Mouse (Mus musculus): Measurements from ENCODE around the gene Cers5. TPM values are rescaled to one million over a fixed set of nuclear protein-coding genes. Genes with fewer than 3 reads are reported as not detected.
"Not testable (repeated sequence)": the region's sequence is repeated elsewhere in the genome, so short reads cannot be mapped to it uniquely, and the experiment has no call there.

The Cers5 gene
- polyA plus RNA-seq (2015; fragmentation: Nextera tagmentation; extraction: Ambion mirVana), result 79.9 and 81.6 TPM in 2 replicates

DNA sequence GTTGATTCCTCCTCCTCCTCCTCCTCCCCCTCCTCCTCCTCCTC is at the start of gene Cers5:
TSS of gene Cers5 (minus strand) at position 5 of the 44 bp plus-strand sequence.
- not testable (repeated sequence) for ATAC-seq (replicated peaks; ENCODE audit: low FRiP score)

DNA sequence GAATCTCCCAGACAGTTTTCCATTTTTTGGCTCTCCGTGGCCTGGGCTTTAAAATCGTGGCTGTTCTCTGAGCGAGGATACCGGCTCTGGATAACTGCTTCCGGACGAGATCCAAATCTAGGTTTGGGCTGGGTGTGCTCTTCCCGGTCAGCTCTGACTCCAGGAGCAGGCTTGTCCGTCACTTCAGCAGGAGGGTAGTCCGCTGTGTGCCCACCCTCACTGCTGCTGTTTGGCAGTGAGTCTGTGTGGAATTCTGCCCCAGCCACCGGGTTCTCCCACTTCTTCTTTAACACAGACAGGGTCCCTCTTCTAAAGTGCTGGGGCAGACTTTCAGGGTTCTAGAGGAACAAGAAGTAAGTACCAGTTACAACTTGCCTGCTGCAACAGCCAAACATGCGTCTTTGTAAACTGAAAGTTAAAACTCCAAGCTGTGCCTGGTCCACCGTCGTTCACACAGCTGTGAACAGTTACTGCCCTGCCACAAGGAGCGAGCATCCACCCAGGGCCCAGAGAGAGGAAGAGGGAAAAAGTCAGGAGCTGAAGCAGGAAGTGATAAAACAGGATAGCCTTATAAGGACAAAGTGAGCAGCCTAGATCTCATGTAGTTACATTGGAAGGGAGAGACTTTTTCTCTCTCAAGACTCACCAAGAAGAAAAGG is 47.1 kb upstream of the Cers5 start:
- no peaks in the 10 kb centered on the region for H3K27me3 ChIP-seq
- peak; percentile 54; the same call in 1 of the 2 replicates for ATAC-seq (replicated peaks; ENCODE audit: low FRiP score)
- H3K4me3 ChIP-seq (replicated peaks), result peak overlapping the region; percentile 46
- H3K36me3 ChIP-seq, result peaks cover 16% of the 10 kb centered on the region
- WGBS, result 24% methylated on average over 14 of the region's 14 CpGs
- H3K4me1 ChIP-seq, result peaks cover 37% of the 10 kb centered on the region
- peak overlapping the region; percentile 55 for H3K4me2 ChIP-seq
- no peaks in the 10 kb centered on the region for H3K9me3 ChIP-seq (replicated peaks)
- H3K27ac ChIP-seq, result peak overlapping the region; percentile 97
- H3K9ac ChIP-seq, result peak overlapping the region; percentile 41

More for the DNA sequence above, at the start of gene Cers5:
- H3K36me3 ChIP-seq; H3K27me3 ChIP-seq; H3K9me3 ChIP-seq (replicated peaks): not testable (repeated sequence)
- H3K27ac ChIP-seq, result peak within 1 kb of the TSS; percentile 98
- H3K4me2 ChIP-seq, result peak within 1 kb of the TSS; percentile 86
- H3K4me3 ChIP-seq (replicated peaks), result peak within 1 kb of the TSS; percentile 89
- H3K9ac ChIP-seq, result peak within 1 kb of the TSS; percentile 88
- peaks cover 28% of the 10 kb centered on the region for H3K4me1 ChIP-seq

DNA sequence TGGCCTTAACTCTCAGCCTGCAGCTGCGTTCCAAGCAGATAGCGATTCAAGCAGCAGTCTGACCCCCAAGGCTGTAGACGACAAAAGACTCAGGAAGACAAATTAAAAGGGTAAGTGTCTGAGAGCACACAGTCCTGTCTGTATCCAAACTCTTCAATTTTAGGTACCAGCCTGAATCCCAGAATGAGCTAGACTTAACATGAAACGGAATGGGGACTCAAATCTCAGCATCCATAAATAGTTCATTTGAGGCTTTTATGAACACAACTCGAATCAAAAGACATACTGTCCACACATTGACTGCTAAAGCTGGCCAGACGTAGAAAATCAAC is 46.4 kb upstream of the Cers5 start:
- H3K9ac ChIP-seq, result peak overlapping the region; percentile 41
- peaks cover 37% of the 10 kb centered on the region for H3K4me1 ChIP-seq
- H3K36me3 ChIP-seq, result peaks cover 16% of the 10 kb centered on the region
- peak overlapping the region; percentile 46 for H3K4me3 ChIP-seq (replicated peaks)
- peak overlapping the region; percentile 97 for H3K27ac ChIP-seq
- WGBS, result 11% methylated on average over 6 of the region's 6 CpGs
- H3K27me3 ChIP-seq, result no peaks in the 10 kb centered on the region
- peak overlapping the region; percentile 55 for H3K4me2 ChIP-seq
- ATAC-seq (replicated peaks; ENCODE audit: low FRiP score), result no peak
- no peaks in the 10 kb centered on the region for H3K9me3 ChIP-seq (replicated peaks)

DNA sequence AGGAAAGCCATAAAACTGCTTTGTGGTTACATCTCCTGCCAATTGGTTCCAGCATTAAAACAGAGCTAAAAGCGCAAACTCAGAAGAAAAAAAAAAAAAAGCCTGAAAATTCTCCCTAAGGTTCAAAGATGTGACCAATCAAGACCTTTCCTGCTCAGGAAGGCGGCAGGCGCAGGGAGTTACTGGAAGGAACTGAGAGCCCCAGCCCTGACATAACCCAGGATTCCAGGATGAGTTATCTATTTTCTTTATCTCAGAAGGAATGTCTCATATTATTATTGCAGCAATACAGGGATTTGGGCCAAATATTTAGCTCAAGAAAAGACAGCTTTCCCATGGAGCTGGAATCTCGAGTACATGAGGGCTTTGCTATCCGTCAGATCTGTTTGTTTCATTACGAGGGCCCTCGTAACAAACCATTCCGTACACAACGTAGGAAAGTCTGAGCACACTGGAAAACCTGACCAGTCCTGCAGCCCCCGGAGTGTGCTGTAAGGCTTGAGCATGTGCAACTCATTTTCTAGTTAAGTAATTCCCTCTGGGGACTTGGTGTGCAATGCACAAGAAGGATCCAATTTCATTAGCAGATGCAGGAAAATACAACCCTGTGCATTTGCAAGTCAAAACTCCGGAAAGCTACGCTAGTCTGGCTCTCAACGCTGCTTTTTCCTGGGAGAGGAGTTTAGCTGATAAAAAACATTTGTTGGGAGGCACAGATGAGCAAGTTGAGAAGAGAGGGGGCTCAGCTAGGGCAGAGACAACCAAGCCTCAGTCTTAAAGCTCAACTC is 45.8 kb upstream of the Cers5 start:
- ATAC-seq (replicated peaks; ENCODE audit: low FRiP score), result peak; percentile 56; the same call in 1 of the 2 replicates
- H3K4me3 ChIP-seq (replicated peaks), result peak overlapping the region; percentile 46
- H3K9me3 ChIP-seq (replicated peaks), result no peaks in the 10 kb centered on the region
- H3K36me3 ChIP-seq, result peaks cover 19% of the 10 kb centered on the region
- peak overlapping the region; percentile 41 for H3K9ac ChIP-seq
- peak overlapping the region; percentile 97 for H3K27ac ChIP-seq
- H3K4me2 ChIP-seq, result peak overlapping the region; percentile 55
- H3K27me3 ChIP-seq, result no peaks in the 10 kb centered on the region
- WGBS, result 4% methylated on average over 13 of the region's 13 CpGs
- peaks cover 35% of the 10 kb centered on the region for H3K4me1 ChIP-seq

DNA sequence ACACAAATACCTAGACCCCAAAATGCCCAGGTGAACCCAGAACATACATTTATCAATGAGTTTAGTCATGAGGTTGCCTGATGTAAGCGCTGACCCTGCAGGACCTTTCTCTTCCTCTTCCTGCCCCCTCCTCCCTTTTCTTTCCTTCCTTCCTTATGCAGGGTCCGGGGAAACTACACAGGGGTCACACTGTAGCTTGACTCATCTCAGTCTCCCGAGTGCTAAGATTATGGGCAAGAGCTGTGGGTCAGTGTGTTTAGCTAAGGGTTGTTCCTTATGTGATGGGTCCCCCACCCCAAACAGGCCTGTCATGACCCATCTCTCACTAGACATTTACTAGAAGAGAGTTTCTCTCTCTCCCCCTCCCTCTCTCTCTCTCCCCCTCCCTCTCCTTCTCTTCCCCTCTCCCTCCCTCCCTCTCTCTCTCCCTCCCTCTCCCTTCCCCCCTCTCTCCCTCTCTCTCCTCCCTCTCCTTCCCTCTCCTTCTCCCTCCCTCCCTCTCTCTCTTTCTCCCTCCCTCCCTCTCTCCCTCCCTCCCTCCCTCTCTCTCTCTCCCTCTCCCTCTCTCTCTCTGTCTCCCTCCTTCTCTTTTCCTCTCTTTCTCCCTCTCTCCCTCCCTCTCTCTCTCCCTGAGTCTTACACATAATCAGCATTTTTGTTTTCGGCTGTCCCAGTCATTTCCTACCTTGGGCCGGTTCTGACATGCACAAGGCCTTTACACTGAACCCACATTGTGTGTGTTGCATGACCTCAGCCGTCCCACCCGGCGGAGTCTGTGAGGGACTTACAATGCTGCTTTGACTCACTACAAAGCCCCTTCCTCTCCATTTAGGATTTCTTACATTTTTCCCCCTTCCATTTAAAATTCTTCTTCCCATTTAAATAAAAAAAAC is 44.9 kb upstream of the Cers5 start:
- H3K4me1 ChIP-seq, result peaks cover 28% of the 10 kb centered on the region
- peak overlapping the region; percentile 41; the same call in 1 of the 2 replicates for H3K9ac ChIP-seq
- peak overlapping the region; percentile 55 for H3K4me2 ChIP-seq

DNA sequence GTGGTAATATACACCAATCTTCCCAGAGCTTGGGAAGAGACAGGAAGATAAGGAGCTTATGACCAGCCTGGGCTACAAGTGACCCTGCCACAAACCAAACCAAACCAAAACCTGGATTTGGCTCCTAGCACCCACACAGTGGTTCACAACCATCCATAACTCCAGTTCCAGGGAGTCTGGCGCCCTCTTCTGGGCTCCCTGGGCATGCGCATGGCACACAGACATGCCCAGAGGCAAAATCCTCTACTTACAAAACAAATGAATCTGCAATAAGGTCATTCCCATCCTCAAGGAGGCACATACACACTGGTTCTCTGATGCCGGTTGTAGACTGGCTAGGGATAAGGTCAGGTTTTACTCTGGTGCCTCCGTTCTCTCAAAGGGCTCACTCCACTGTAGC is 43.3 kb upstream of the Cers5 start:
- peaks cover 28% of the 10 kb centered on the region for H3K4me1 ChIP-seq
- no peak overlapping the region for H3K9ac ChIP-seq
- ATAC-seq (replicated peaks; ENCODE audit: low FRiP score), result no peak
- no peaks in the 10 kb centered on the region for H3K27me3 ChIP-seq
- 95% methylated on average over 4 of the region's 4 CpGs for WGBS
- H3K27ac ChIP-seq, result no peak overlapping the region
- H3K4me2 ChIP-seq, result no peak overlapping the region
- no peaks in the 10 kb centered on the region for H3K9me3 ChIP-seq (replicated peaks)
- H3K36me3 ChIP-seq, result peaks cover 27% of the 10 kb centered on the region
- H3K4me3 ChIP-seq (replicated peaks), result no peak overlapping the region

More for the DNA sequence above, 44.9 kb upstream of the Cers5 start:
- Histone ChIP-seq H3K27me3 (no peaks in the 10 kb centered on the region), H3K27ac (peak overlapping the region; percentile 97), H3K4me3 (replicated peaks) (peak overlapping the region; percentile 46), H3K36me3 (peaks cover 26% of the 10 kb centered on the region), H3K9me3 (replicated peaks) (no peaks in the 10 kb centered on the region)
- 36% methylated on average over 8 of the region's 8 CpGs for WGBS
- no peak; the same call in 1 of the 2 replicates for ATAC-seq (replicated peaks; ENCODE audit: low FRiP score)

DNA sequence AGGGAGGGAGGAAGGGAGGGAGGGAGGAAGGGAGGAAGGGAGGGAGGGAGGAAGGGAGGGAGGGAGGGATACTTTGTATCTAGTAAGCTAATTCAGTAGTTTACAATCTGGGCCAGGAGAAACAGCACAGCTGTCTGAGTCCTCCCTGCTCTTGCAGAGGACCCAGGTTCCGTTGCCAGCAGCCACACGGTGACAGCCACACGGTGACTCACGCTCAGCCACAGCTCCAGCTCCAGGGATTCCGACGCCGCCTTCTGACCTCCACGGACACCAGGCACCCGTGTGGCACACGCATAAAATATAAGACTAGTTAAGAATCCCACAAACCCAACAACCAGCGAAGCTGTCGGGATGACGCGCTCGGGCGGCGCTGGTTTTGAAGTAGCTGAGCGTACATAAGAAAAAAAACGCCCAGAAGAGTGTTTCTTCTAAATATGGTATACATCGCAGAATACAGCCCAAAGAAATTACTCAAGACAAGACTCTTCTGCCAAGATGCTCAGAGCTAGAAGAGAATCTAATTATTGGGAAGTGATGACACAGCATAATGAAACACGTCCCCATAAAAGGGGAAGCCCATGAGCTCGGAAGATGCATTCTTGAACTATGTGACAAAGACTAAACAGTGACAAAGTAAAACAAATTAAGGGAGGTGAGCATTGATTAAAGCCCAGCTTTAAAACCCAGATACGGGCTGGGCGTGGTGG is 42.0 kb upstream of the Cers5 start:
- Histone ChIP-seq H3K4me2 (no peak overlapping the region), H3K4me1 (peaks cover 21% of the 10 kb centered on the region), H3K27ac (no peak overlapping the region), H3K27me3 (no peaks in the 10 kb centered on the region), H3K4me3 (replicated peaks) (no peak overlapping the region), H3K9ac (no peak overlapping the region), H3K36me3 (peaks cover 27% of the 10 kb centered on the region), H3K9me3 (replicated peaks) (no peaks in the 10 kb centered on the region)
- ATAC-seq (replicated peaks; ENCODE audit: low FRiP score), result no peak
- WGBS, result 85% methylated on average over 24 of the region's 24 CpGs

DNA sequence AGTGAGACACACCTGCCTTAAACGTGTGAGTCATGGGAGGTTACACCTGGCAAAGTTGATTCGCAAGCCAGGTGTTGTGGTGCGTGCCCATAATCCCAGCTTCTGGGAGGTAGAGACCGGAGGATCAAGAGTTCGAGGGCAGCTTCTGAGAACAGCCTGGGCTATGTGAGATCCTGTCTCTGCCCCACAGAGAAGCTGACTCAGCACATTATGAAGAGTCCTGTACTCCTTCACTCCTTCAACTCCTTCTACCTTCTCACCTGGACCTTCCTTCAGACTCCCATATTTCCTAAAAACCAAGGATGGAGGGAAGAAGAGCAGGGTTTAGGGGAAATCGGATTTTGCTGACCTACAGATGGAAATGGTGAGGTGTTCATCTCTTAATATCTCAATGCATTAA is 41.0 kb upstream of the Cers5 start:
- H3K4me3 ChIP-seq (replicated peaks), result no peak overlapping the region
- H3K36me3 ChIP-seq, result peaks cover 29% of the 10 kb centered on the region
- H3K27ac ChIP-seq, result no peak overlapping the region
- no peak overlapping the region for H3K4me2 ChIP-seq
- H3K27me3 ChIP-seq, result no peaks in the 10 kb centered on the region
- H3K4me1 ChIP-seq, result peaks cover 12% of the 10 kb centered on the region
- 95% methylated on average over 6 of the region's 6 CpGs for WGBS
- no peak for ATAC-seq (replicated peaks; ENCODE audit: low FRiP score)
- H3K9ac ChIP-seq, result no peak overlapping the region
- no peaks in the 10 kb centered on the region for H3K9me3 ChIP-seq (replicated peaks)

DNA sequence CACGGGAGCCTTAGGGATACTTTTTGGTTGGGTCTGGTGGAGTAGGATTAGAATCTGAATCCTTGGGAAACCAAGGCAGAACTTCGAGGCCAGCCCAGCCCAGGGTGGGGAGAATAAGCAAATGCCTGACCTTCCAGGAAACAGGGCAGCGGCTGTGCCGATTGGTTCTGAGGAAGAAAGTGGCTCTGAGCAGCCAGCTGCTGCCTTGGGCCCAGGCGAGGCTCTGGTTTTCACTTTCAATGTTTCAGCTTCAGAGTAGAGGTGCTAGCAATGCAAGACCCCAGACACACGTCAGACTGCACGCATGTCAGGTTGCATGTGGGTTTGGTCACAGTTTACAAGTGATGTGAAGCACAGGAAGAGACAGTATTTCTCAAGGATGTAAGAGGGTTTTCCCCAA is 39.4 kb upstream of the Cers5 start:
- no peak overlapping the region for H3K9ac ChIP-seq
- H3K4me3 ChIP-seq (replicated peaks), result no peak overlapping the region
- no peak overlapping the region for H3K27ac ChIP-seq
- H3K27me3 ChIP-seq, result no peaks in the 10 kb centered on the region
- H3K9me3 ChIP-seq (replicated peaks), result no peaks in the 10 kb centered on the region
- no peak overlapping the region for H3K4me2 ChIP-seq
- peaks cover 35% of the 10 kb centered on the region for H3K36me3 ChIP-seq
- H3K4me1 ChIP-seq, result peaks cover 6% of the 10 kb centered on the region
- 70% methylated on average over 7 of the region's 7 CpGs for WGBS
- ATAC-seq (replicated peaks; ENCODE audit: low FRiP score), result no peak

DNA sequence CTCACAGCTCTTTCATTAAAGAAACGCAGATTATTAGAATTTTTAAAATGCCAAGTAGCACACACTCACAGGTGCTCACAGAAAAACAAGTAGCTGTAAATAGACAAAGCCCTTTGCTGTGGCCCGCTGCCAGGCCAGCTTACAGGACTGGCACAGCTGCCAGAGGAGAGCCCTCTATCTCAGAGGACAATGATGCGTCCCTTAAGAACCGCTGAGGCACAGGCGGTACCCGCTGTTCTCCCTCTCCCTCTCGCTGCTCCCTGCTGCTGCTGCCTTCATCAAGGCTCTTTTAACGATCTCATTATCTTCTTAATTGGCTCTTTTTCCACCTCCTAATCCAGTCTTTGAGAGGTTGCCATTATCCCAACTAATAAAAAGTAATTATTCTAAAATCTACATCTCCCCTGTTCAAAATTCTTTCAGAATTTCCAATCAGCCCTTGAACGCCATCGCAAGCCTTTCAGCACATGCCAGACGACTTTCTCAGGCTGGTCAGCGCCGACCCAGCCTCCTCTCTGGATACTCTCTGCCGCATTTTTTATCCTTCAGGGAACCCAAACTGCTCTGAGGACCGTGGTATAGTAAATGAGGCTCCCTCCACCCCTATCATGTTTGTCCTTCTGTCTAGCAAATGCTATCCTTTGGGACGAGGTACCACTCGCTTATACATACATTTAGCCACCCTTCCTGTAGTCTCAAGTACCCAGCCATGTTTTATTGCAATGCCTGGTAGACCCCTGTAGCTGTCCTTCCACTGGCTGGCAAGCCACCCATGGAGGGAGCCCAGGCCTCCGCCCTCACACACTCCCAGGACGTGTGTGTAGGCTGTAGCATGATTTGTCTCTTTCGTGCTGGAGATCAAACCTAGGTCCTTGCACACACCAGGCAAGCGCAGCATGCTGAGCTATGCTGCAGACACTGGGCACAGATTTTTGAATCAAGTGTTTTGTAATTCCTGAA is 35.4 kb upstream of the Cers5 start:
- H3K36me3 ChIP-seq, result peaks cover 42% of the 10 kb centered on the region
- no peak overlapping the region for H3K4me3 ChIP-seq (replicated peaks)
- whole genome bisulfite sequencing, result 55% methylated on average over 21 of the region's 21 CpGs
- H3K9ac ChIP-seq, result no peak overlapping the region
- no peak for ATAC-seq (replicated peaks; ENCODE audit: low FRiP score)
- H3K27me3 ChIP-seq, result no peaks in the 10 kb centered on the region
- no peaks in the 10 kb centered on the region for H3K9me3 ChIP-seq (replicated peaks)
- H3K4me1 ChIP-seq, result peaks cover 13% of the 10 kb centered on the region
- H3K27ac ChIP-seq, result no peak overlapping the region
- H3K4me2 ChIP-seq, result no peak overlapping the region

DNA sequence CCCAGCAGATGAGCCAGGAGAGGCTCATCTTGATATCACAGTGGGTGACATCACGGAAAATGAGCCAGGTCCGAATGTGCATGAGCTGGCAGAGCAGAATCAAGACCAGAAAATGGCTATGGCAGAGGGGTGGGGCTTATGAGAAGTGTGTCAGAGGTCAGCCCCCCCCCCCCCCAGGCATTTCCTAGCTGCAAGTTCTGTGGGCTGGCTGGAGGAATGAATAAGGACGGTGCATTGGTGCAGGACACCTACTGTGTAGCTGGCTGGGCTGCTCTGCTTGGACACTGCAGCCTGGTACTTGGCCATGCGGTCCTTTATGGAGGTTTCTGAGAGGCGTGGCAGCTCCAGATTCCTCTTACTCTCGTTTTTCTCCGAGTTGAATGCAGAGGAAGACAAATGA is 33.5 kb upstream of the Cers5 start:
- Histone ChIP-seq H3K36me3 (peaks cover 39% of the 10 kb centered on the region), H3K9me3 (replicated peaks) (no peaks in the 10 kb centered on the region), H3K4me1 (peaks cover 24% of the 10 kb centered on the region), H3K4me3 (replicated peaks) (no peak overlapping the region), H3K27me3 (no peaks in the 10 kb centered on the region), H3K9ac (no peak overlapping the region), H3K27ac (no peak overlapping the region), H3K4me2 (no peak overlapping the region)
- no peak for ATAC-seq (replicated peaks; ENCODE audit: low FRiP score)
- WGBS, result 49% methylated on average over 7 of the region's 7 CpGs

Data from kidney, embryonic 15.5 days (tissue).